Mouse (Mus musculus) cortical plate, adult 2 months (tissue): Measurements from ENCODE around the gene Gabarapl1. TPM values are rescaled to one million over a fixed set of nuclear protein-coding genes. Genes with fewer than 3 reads are reported as not detected.

Experiments used
- H3K27ac ChIP-seq: fragments of 200-500 bp; 2 replicates; pipeline ENCODE4 v1.5.1; 2012; ENCODE audit warnings: low read length, control low read depth, inconsistent platforms; ENCODE audit not compliant: insufficient read depth
- H3K4me1 ChIP-seq: fragments of 200-500 bp; 2 replicates; pipeline ENCODE4 v1.6.1; 2011; ENCODE audit warnings: low read length; ENCODE audit not compliant: control insufficient read depth, insufficient read depth
- H3K4me3 ChIP-seq: fragments of 200-500 bp; 2 replicates; pipeline ENCODE4 v1.5.1; 2011; ENCODE audit warnings: mild to moderate bottlenecking, low read length, control low read depth; ENCODE audit not compliant: insufficient read depth
- CTCF ChIP-seq: fragments of 200-500 bp; IDR thresholded peaks from 2 replicates; pipeline ENCODE4 v1.5.1; 2011; ENCODE audit warnings: mild to moderate bottlenecking, control low read depth, low read length; ENCODE audit not compliant: insufficient read depth; ENCODE audit errors: extremely low read depth
- POLR2A ChIP-seq: fragments of 200-500 bp; IDR thresholded peaks from 2 replicates; pipeline ENCODE4 v1.6.1; 2011; ENCODE audit warnings: mild to moderate bottlenecking, low read length, control low read depth; ENCODE audit not compliant: insufficient read depth; ENCODE audit errors: extremely low read depth
- polyA plus RNA-seq: library from polyadenylated mRNA; depleted of rRNA; stranded (reverse); fragments of >200 nt; gene quantifications from 2 replicates; pipeline ENCODE4 v1.2.3, GENCODE M21; 2012; rRNA removed

Gabarapl1 gene
- polyA plus RNA-seq, 1 experiment: 580 TPM

DNA sequence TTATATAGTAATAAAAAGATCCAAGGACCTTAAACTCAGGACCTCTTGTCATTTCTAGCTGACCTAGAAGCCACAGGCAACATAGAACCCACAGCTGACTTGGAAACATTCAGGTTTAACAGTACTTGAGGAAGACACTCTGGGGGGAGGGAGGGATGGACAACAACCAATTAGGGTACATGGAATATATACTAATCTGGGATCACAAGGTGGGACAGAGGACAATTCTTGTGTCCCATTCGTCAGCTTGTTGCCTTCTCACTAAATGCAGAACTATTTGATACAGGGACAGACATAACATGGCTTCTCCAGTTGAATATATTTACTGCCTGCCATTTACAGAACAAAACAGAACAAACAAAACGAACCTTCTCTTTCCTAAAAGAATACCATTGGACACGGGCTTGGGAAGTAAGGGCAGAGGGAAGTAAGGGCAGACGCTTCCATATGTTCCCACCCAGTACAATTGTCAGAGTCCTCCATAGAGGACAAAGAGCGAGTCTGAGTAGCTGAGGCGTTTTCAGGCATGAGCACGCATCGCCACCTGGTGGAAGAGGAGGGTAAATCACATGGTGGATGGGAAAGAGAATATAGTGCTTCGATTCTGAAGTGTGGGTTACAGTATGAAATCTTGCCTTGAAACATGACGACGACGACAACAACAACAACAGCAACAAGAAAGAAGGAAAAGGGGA, 26.1 kb downstream of the Gabarapl1 start:
- TF ChIP-seq CTCF (peak; percentile 97), POLR2A (no peak)

DNA sequence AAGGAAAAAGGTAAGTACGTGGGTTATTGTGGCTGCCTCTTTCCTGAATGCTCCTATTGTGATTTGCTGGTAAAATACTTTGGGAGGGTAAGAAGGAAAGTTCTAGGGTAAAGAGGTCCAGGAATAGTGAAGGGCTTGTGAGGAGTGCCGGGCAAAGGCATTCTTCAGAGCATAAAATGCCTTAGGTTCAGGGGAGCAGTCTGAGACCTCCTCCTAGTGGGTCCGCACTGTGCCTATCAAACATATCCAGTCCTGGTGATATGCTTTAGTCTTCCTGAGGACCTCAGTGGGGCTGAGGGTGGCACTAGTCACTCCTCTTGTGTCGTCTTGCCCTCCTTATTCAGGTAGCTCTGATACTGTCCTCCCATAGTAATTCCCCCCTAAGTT, 26.7 kb downstream of the Gabarapl1 start:
- TF ChIP-seq POLR2A (no peak), CTCF (no peak)
- Histone ChIP-seq H3K4me1 (no peaks in the 10 kb centered on the region), H3K27ac (no peak overlapping the region), H3K4me3 (no peak overlapping the region)

More for the DNA sequence above, 26.1 kb downstream of the Gabarapl1 start:
- H3K27ac ChIP-seq: no peak overlapping the region
- no peak overlapping the region for H3K4me3 ChIP-seq
- no peaks in the 10 kb centered on the region for H3K4me1 ChIP-seq

DNA sequence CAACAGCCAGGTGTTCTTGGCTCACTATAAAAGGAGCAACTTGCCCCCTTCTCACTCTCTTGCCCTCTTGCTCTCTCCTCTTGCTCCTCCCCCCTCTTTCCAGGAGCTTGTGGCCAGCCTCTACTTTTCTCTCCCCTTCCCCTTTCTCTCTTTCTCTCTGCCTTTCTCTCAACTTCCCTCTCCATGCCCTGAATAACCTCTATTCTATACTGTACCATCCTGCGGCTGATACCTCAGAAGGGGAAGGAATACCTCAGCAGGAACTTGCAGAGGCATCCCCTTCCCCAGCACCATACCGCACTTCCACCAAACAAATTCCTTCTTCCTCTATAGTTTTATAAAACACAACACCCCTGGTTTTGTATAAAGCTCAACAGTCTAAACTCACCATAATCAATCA, 32.3 kb downstream of the Gabarapl1 start:
- Histone ChIP-seq H3K4me3 (no peak overlapping the region), H3K27ac (no peak overlapping the region), H3K4me1 (no peaks in the 10 kb centered on the region)
- TF ChIP-seq POLR2A (no peak), CTCF (no peak)

DNA sequence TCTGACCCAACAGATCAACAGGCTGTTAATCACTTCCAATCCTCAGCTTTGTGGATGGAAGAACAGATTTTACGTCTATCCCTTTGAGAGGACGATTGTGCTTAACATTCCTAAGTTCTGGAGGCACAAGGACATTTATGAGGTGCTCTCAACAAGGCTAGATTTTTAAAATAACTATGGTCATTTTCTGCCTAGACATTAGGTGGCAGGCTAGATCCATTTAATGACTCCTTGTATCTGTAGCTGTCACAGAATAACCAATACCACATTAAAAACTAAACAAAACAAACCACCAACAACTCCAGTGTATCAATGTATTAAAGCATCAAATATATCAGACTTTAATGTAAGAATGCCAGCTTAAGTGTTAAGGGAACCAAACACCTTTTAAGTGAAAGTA, 42.4 kb downstream of the Gabarapl1 start:
- no peak overlapping the region for H3K4me3 ChIP-seq
- no peak for TF ChIP-seq CTCF
- TF ChIP-seq POLR2A: no peak
- H3K4me1 ChIP-seq: no peaks in the 10 kb centered on the region
- no peak overlapping the region for H3K27ac ChIP-seq

DNA sequence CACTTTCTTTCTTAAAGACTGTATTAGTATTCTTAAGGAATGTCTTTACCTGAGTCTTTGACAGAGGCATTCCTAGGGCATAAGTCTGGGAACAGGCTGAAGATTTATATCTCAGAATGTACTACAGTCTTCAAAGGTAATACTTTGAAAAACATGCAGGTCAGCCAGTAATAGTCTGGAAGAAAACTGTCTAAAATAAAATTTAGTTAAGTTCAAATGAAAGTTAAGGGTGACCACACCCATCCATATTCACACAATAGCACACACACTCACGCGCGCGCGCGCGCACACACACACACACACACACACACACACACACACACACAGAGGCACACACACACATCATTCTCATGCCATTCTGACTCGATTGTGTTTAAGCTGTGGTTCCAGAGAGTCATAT, 44.6 kb downstream of the Gabarapl1 start, which contains the start of gene Klre1:
TSS of gene Klre1 (plus strand) at position 301 of the 400 bp plus-strand sequence.
- Histone ChIP-seq H3K4me3 (no peak within 1 kb of the TSS), H3K4me1 (no peaks in the 10 kb centered on the region), H3K27ac (no peak within 1 kb of the TSS)
- TF ChIP-seq CTCF (no peak), POLR2A (no peak)

DNA sequence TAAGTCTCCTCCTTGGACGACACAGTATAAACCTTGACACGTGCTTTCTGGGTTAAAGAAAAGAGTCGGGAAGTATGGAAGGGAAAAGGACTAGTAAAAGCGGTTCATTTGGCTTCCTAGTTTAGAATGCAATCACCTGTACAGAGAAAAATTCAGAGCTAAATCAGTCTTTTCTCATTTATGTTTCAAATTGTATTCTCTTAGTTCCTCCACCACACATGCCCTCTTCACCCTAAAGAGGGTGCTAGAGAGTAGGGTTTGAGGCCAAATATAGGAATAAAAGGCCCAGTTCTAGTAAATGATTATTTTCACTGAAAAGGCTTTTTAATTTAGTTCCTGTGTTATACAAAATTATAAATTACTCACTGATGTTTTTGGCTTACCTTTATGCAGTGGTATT, 48.3 kb downstream of the Gabarapl1 start:
- no peaks in the 10 kb centered on the region for H3K4me1 ChIP-seq
- H3K4me3 ChIP-seq: no peak overlapping the region
- H3K27ac ChIP-seq: no peak overlapping the region
- TF ChIP-seq CTCF: no peak
- no peak for TF ChIP-seq POLR2A

DNA sequence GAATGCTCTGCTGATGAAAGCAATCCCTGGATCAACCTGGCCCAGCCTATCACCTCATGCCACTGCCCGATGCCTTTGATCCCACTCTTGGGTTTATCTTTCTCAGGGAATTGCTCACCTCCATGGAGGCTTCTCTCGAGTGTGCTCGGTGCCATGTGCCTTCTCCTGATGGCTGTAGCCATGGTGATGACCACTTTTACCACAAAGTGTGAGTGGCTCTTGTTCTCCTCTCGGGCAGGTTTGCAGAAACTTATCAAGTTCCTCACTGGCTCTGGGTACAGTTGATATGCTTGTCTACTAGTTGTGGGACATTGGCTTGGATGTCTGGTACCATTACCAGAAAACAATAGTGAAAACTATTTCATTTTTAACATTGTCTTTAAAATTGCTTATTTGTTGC, 48.9 kb downstream of the Gabarapl1 start:
- TF ChIP-seq POLR2A (no peak), CTCF (no peak)
- H3K4me1 ChIP-seq: no peaks in the 10 kb centered on the region
- H3K27ac ChIP-seq: no peak overlapping the region
- H3K4me3 ChIP-seq: no peak overlapping the region

DNA sequence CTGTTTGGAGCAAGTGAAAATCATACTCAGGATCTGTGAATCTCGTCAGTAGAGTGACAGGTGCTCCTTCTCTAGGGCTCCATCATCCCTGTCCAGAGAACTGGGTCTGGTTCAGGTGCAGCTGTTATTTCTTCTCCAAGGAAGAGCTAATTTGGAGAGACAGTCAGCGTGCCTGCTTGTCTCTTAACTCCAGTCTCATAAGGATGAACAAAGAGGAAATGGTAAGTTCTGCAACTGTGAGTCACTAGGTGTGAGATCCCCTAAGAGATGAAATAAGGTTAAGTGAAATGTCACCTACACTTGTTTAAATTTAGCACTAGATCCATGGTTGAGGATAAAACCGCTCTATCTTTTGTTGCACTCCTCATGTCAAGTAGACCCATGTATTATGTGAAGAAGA, 50.1 kb downstream of the Gabarapl1 start:
- Histone ChIP-seq H3K4me1 (no peaks in the 10 kb centered on the region), H3K27ac (no peak overlapping the region), H3K4me3 (no peak overlapping the region)
- no peak for TF ChIP-seq POLR2A
- TF ChIP-seq CTCF: no peak

DNA sequence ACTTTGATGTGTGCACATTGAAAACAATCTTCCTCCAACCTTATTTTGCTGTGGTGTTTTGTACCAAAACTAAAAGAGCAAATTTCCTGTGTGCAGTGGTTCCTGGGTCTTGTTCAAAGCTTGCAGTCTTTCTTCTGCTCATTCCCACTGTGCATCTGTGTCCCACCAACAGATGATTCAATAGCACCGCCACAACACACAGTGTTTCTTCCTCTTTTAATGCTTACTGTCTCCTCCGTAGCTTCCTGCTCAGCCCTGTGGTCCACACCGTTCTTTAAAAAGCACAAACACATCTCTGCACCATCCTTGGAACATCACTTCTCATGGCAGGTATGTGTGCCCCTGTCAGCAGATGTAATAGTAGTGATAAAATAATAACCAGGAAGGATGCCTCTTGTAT, 58.5 kb downstream of the Gabarapl1 start, which contains the start of gene Klrd1:
TSS of gene Klrd1 (plus strand) at position 275 of the 400 bp plus-strand sequence.
- Histone ChIP-seq H3K27ac (no peak within 1 kb of the TSS), H3K4me3 (no peak within 1 kb of the TSS), H3K4me1 (no peaks in the 10 kb centered on the region)
- no peak for TF ChIP-seq CTCF
- no peak for TF ChIP-seq POLR2A

Other genes with a start within 250 kb of the Gabarapl1 start
- not detected in 2 replicates for gene 4922502D21Rik, start 201.4 kb upstream of the Gabarapl1 start, polyA plus RNA-seq
- gene Clec12a, start 190.5 kb upstream of the Gabarapl1 start, polyA plus RNA-seq: 0.23 and 0.63 TPM in 2 replicates
- 0.06 and 0.19 TPM in 2 replicates for gene Clec12b, start 147.3 kb upstream of the Gabarapl1 start, polyA plus RNA-seq
- gene Clec1b, start 135.9 kb upstream of the Gabarapl1 start, polyA plus RNA-seq: 0.10 TPM in 1 of 2 replicates, not detected in the other
- gene Clec9a, start 124.3 kb upstream of the Gabarapl1 start, polyA plus RNA-seq: not detected in 2 replicates
- gene Clec1a, start 81.2 kb upstream of the Gabarapl1 start, polyA plus RNA-seq: 0.47 and 0.73 TPM in 2 replicates
- not detected in 2 replicates for gene Olr1, start 26.0 kb upstream of the Gabarapl1 start, polyA plus RNA-seq
- not detected in 2 replicates for gene Tmem52b, start 20.6 kb upstream of the Gabarapl1 start, polyA plus RNA-seq
- 0.08 and 0.13 TPM in 2 replicates for gene Klre1, start 44.7 kb downstream of the Gabarapl1 start, polyA plus RNA-seq
- 0.30 TPM in 1 of 2 replicates, not detected in the other for gene Klrd1, start 58.6 kb downstream of the Gabarapl1 start, polyA plus RNA-seq
- gene Klrk1, start 90.7 kb downstream of the Gabarapl1 start, polyA plus RNA-seq: 0.04 and 0.08 TPM in 2 replicates
- not detected in 2 replicates for gene Klrc3, start 110.2 kb downstream of the Gabarapl1 start, polyA plus RNA-seq
- 0.04 TPM in 1 of 2 replicates, not detected in the other for gene Klrc2, start 127.5 kb downstream of the Gabarapl1 start, polyA plus RNA-seq
- gene Klrc1, start 145.8 kb downstream of the Gabarapl1 start, polyA plus RNA-seq: not detected in 2 replicates
- gene Klri1, start 184.0 kb downstream of the Gabarapl1 start, polyA plus RNA-seq: not detected in 2 replicates
- 0.02 TPM in 2 replicates for gene Klri2, start 207.3 kb downstream of the Gabarapl1 start, polyA plus RNA-seq